Mouse (Mus musculus): ENCODE measurements around the gene Kmt2c.

GRCm38 (mm10) chr5:25497720-25498345 lies 750 bp downstream of the Kmt2c start:
- TF ChIP-seq POLR2A (IDR thresholded peaks at IDR 0.05; ENCODE audit: low read depth, low read length) (no peak), CTCF (IDR thresholded peaks at IDR 0.05; ENCODE audit: extremely low read depth, insufficient read length, insufficient replicate concordance, low read depth, low read length) (no peak)

Measured in small intestine, adult 2 months (tissue).